Mouse (Mus musculus) left cerebral cortex, adult 9 months (tissue): ENCODE measurements around the gene Mrps30.
"Not testable (repeated sequence)": the region's sequence is repeated elsewhere in the genome, so short reads cannot be mapped to it uniquely, and the experiment has no call there.

Experiments
- DNase-seq, 2 experiments: peaks; one replicate each; pipeline ENCODE4 v3.0.0; 2022; ENCODE audit warnings: low spot score in 2 of 2

The Mrps30 gene

GRCm38 (mm10) chr13:118386511-118387447 lies at the start of gene Mrps30, which contains the start of gene B430218F22Rik:
Mrps30 (minus strand) TSS chr13:118387252.
B430218F22Rik (plus strand) TSS chr13:118386630.
- peak; percentile 81 to 95 for DNase-seq

DNA sequence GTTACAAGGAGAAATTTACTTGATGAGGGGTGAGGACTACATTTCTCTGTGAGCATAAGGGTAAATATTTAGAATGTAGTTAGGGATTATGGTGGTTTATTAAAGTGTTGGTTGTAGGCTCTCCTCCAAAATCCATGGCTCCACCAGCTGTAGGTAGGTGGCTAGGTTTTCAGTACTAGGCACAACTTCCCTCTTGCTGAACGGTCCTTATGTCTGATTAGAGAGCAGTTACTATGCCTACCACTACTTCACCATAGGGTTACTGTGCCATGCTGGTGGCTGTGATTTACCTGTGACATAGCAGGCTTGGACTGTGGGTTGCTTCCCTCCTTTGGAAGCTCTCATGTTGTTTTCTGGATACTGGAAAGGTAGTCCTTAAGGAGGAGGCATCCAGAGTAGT lies 33.8 kb upstream of the Mrps30 start:
- DNase-seq: no peak

GRCm38 (mm10) chr13:118420408-118420807 lies 33.4 kb upstream of the Mrps30 start:
- no peak for DNase-seq

GRCm38 (mm10) chr13:118418163-118418562 lies 31.1 kb upstream of the Mrps30 start:
- DNase-seq: no peak

GRCm38 (mm10) chr13:118411297-118411992 lies 24.4 kb upstream of the Mrps30 start:
- DNase-seq: no peak

- no peak for DNase-seq
These were observed 16.5 kb upstream of the Mrps30 start for GRCm38 (mm10) chr13:118403544-118403943.

- no peak for DNase-seq
These were observed 13.3 kb upstream of the Mrps30 start for GRCm38 (mm10) chr13:118400340-118400739.

DNA sequence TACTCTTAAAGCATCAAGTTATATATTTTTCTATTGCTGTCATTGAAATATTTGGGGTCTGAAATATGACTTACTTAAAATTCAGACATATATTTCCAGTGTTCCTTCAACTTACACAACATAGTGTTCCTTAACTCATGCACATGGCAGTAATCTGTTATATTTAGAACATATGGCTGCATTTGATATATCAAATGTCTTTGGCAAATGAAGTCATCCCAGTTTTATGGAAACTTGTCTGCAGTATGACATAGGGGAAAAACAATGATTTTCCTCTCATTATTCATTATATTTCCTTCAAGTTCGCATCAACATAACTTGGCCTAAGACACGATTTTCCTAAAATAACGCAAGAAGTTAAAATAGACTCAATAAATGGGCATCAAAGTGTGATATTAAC lies 8.8 kb upstream of the Mrps30 start:
- DNase-seq: no peak

- not testable (repeated sequence) for DNase-seq
These were observed 373 bp upstream of the Mrps30 start for GRCm38 (mm10) chr13:118387448-118387801.

GRCm38 (mm10) chr13:118380381-118380780 lies 6.7 kb downstream of the Mrps30 start:
- no peak for DNase-seq

DNA sequence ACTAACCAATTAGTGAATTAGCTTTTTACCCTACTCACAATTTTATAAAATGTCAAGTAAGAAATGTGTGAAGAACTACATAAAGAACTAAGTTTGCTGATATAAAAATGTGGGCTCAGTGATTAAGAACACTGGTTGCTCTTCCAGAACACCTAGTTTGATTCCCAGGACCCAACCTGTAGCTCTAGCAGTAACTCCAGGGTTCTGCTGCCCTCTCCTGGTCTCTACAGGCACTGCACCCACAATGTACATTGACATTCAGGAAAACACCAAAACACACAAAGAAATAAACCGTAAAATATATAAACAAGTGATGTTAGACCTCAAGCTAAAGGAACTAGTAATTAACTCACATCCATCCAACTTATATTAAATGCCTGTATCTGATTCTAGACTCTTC lies 7.9 kb downstream of the Mrps30 start:
- DNase-seq: peak in 1 of 2 experiments; percentile 72

DNA sequence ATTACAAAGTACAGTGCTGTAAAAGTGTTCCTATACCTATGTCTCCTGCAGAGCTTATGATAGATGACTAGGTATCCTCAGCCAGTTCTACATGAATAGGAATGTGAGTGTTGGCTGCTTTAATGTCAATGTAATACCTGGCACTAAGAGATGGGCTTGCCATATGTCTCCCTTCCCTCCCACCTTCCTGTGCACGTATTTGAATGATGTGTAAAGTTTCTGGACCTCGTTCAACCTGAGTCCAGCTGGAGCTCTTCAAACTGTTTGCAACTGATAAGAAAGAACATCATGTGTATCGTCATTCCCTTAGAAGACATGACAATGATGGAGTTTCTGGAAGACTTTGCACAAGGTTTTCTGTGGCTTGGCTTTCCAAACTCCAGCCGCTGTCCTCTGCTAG lies 14.2 kb downstream of the Mrps30 start:
- DNase-seq: peak in 1 of 2 experiments; percentile 19

DNA sequence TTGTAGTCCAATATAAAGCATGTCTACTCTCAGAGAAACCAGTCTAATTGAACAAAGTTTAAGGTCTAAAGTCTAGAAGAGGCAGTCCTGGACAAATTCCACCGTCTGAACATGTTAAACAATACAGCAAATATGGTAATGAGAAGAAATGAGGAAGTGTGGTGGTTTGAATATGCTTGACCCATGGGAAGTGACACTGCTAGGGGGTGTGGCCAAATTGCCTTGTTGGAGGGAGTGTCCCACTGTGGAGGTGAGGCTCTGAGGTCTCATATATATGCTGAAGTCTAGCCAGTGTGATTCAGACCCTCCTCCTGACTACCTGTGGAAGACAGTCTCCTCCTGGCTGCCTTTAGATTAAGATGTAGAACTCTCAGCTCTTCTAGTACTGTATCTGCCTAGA lies 21.3 kb downstream of the Mrps30 start:
- no peak for DNase-seq

DNA sequence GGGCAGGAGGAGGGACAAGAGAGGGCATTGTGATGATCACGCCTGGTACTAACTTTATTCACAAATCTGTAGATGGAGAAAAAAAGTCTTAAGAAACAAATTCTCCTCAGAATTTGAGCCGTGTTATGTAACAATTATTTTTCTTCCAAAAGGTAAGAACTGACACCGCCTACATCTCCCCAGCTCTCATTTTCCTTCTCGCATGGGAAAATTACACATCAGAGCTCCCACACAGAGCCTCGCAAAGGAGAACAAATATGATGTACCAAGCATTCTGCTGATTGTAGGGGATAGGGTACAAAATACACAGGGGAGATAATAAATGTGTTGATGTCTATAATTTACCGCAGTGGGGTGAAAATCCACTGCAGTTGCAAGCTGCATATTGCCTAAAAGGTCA lies 23.7 kb downstream of the Mrps30 start:
- DNase-seq: peak; percentile 46 to 62

DNA sequence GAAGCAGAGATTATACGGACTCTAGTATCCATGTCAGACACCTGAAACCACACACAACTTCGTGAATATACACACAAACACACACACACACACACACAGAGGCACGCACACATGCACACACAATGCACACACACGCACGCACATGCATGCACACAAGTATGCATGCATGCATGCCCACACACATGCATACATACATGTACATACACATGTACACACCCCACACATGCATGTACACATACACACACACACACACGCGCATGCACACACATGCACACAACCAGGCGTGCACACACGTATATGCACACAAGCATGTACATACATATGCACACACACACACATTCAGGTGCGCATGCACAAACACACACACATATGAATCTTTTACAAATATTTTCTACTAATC lies 36.2 kb downstream of the Mrps30 start:
- DNase-seq: no peak

DNA sequence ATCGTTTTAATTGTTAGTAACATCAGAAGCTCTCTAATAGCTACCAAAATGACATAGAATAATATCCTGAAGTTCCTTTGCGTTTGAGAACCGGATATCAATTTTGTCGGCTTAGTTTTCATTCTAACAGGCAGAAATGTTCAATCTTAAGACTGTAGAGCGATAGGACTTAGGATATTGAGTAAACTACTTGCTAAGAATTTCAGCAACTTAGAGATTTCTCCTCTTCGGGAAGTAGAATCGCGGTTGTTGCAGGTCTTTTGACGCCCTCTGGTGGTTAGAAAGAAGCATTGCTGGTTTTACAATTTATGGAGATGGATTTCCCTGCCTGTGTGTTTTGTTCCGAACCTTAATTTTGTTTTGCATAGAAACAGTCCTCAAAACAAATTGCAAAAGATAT lies 36.8 kb downstream of the Mrps30 start:
- DNase-seq: no peak
